Mouse (Mus musculus) brain, embryonic 14.5 days (tissue): ENCODE results near the gene Cask.
A peak's percentile ranks its signal among the peaks of the same experiment; 100 is the strongest.

ENCODE experiments used
- CTCF ChIP-seq: fragments of 200-500 bp; IDR thresholded peaks from 2 replicates; pipeline ENCODE4 v1.5.1; 2012; ENCODE audit warnings: inconsistent platforms, mild to moderate bottlenecking, moderate library complexity, borderline replicate concordance; ENCODE audit not compliant: insufficient read depth, insufficient read length; ENCODE audit errors: extremely low read depth
- POLR2A ChIP-seq: fragments of 200-500 bp; IDR thresholded peaks from 2 replicates; pipeline ENCODE4 v1.6.1; 2012; ENCODE audit warnings: mild to moderate bottlenecking, inconsistent platforms, borderline replicate concordance; ENCODE audit not compliant: poor library complexity, insufficient read depth, insufficient read length, severe bottlenecking; ENCODE audit errors: extremely low read depth

DNA sequence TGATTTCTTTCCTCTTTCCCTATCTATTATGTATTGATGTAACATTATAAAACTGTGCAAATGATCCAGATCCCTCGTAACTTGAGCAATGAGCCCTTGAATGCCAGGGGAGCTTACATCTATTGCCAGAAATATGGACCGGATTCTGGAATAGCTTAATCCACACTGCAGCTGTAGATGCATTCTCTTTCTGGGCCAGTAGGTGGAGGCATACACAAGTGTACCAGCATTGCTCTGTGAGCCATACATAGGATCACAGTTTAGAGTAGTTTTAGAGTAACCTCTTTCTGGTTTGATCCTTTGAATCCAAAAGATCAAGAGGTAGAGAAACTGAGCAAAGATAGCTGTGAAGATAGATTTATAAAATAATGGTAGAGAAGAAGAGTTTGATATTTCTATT lies 141.0 kb downstream of the Cask start:
- peak; percentile 72; the same call in 1 of the 2 replicates for TF ChIP-seq CTCF
- no peak for TF ChIP-seq POLR2A
